Mouse (Mus musculus) frontal cortex, adult (tissue): ENCODE data around the gene Clec1b.

ENCODE experiments used
- ATAC-seq: cut with Nextera tagmentation; 2 replicates; pipeline ENCODE4 v1.9.2; 2017; ENCODE audit warnings: mild to moderate bottlenecking, moderate library complexity, mixed read lengths; ENCODE audit not compliant: low TSS enrichment

Gene Clec1b

DNA sequence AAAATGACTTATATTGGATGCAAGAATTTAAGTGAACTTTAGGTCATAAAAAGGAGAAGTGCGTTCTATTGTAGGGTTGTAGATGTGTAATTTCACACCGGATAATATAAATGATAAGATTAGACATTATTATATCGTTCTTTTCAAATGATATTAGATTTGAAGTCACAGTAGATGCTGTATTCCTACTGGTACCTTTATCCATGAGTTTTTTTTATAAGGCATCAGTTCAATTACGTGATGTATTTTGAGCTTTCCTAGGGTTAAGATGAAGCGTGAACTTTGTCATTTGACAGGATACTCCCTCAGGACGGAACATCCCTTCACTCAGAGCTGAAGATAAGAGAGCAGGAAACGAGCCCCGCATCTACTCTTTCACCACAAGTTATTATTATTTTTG, at the start of gene Clec1b:
Gene Clec1b, plus strand, starts transcription at position 301 of the 400 bp plus-strand sequence.
- no peak for ATAC-seq

DNA sequence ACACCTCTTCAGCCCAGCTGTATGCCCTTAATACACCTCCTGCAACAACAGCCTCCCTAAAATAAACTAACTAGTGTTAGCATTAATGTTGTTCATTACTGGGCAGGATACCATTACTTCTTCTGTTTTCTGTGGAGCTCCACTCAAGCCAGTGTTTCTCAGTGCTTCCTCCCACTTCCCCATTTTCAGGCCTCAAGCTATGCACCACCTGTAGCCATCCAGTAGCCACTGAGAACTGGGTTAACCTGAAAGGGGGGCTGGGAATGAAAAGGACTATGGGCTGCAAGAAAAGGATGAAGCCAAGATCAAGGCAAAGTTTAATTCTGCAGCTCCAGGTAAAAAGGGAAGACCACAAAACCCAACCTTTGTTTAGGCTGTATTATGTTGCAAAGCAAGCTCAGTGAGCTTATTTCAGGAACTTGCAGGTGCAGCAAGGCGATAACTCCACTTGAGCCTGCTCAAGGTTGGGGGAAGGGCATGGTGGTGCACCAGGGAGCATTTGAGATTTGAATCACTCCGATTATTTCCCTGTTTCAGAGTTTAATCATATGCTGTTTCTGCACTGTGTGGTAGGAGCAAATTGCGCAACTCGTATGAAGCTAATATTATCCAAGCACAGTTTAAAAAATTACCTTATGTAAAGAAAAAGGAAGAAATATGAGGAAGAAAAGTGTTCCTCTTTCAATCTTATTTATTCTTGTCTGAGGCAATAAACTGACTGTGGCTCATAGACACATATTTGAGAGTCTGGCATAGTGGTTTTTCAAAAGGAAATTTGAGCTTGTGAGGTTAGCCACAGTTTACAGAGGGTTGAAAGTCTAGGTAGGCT, 47.4 kb upstream of the Clec1b start:
- no peak for ATAC-seq

DNA sequence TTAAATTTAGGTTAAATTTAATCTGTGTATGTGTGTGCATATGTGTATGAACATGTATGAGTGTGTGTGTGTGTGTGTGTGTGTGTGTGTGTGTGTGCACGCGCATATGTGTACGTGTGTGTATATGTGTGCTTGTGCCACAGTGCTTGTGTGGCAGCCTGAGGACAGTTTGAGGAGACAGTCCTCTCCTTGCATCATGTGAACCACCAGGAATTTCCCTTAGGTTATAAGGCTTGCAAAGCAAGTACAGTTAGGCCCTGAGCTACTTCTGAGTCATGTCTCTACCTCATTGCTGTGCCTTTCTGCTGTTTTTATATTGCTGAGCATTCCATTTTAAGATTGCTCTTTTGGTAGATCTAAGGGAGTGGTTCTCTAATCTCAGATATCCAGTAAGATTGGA, 46.0 kb upstream of the Clec1b start:
- no peak for ATAC-seq

DNA sequence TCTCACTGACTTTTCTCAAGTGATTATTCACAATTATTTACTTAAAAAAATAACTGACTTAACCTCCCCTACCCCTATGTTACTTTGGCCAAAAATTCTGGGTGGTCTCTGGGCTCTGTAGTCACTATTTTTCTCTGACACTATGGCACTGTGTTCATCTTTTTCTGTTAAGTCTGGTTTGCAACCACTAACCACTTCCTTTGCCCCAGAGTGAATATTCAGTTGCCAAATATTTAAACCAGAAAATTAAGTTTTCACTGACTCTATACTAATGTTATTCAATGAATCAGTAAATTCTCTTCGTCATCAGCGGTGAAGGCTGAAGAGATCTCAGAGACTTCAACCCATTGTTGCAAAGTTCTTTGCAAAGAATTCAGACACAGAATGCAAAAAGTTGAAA, 41.3 kb upstream of the Clec1b start:
- no peak for ATAC-seq

DNA sequence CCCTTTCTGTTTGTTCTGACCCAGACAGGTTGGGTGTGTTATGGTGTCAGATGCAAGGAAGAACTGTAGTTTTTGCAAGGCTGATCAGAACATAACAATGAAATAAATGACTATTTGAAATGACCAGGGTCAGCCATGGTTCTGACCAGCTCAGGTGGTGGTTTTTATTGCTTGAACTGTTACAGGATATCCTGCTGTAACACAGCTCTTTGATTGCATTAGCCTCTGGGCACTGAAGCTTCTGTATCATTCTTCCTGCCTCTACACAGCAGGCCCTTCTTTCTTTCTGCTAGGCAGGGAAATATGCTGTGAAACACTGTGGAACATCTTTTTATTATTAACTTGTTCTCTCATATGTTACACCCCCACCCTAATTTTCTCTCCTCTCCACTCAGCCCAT, 40.7 kb upstream of the Clec1b start:
- ATAC-seq = no peak

DNA sequence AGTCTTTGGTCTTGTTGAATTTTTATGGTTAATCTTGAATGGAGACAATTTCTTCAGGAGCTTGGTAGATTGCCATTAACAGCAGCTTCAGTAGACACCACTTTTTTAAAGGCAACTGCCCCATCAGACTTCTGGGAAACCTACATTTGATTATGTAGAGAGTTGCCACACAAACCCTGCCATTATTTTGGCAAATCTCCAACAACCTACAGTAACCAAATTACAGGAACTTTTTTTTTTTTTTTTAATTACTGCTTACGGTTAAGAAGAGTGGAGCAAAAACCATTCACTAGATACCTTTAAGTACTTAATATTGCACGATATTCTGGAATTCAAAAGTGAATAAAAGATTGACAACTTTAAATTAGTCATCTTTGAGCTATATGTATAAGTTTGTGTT, 37.6 kb upstream of the Clec1b start:
- no peak for ATAC-seq

DNA sequence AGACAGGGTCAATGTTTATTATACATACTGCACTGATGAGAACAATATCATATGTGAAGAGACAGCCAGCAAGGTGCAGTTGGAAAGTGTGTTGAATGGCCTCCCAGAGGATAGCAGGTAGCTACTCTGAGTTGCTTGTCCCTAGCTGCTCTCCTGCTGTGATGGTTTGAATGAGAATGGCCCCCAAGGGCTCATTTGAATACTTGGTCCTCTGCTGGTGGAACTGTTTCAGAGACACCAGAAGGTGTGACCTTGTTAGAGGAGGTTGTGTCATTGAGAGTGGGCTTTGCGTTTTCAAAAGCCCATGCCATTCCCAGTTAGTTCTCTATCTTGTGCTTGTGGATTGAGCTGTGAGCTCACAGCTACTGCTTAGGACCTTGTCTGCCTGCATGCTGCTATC, 33.2 kb upstream of the Clec1b start:
- no peak for ATAC-seq

DNA sequence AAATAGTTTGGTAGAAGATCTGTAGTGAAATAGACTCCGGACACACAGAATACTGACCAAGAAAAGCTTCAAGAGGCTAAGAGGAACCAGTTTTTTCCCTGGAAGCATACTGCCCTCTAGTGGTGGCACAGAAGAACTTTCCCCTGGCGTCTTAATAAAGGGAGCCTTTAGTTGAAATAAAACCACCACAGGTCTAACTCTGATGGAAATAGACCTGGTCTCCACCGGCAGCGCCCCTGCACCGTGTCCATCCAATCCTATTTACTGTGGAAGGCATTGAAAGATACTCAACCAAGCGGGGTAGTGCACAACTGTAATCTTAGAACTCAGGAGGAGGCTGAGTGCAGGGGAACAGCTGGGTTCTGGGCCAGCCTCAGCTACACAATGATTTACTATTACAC, 31.1 kb upstream of the Clec1b start:
- ATAC-seq = peak; percentile 96

DNA sequence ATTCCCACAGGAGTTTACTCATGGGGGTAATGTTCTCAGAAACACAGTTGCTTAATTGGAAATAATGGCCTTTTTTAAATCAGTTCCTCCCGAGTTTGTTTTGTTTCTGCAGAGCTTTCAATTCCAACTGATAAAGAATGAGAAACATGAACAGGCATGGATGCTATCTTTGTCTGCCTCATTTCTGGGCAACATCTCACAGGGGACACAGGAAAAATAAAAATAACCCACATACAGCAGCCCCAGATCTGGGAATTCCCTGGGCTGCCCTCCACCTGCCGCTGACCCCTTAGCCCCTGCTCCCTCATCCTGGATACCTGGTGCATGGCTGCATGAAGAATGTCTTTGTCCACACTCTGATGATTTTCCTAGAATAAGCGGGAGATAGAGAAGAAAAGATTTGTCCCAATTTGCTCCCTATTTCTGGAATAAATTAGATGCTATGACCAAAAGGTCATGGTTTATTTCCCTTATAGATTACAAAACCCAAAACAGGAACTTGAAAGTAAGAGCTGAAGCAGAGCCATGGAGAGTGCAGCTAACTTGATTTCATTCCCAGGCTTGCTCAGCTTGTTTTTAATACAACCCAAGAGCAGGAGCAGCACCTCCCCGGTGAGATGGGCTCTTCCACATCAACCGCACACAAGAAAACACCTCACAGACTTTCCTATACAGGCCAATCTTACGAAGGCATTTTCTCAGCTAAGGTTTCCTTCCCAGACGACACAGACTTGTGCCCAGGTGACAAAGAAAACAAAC, 27.5 kb upstream of the Clec1b start:
- ATAC-seq = no peak

DNA sequence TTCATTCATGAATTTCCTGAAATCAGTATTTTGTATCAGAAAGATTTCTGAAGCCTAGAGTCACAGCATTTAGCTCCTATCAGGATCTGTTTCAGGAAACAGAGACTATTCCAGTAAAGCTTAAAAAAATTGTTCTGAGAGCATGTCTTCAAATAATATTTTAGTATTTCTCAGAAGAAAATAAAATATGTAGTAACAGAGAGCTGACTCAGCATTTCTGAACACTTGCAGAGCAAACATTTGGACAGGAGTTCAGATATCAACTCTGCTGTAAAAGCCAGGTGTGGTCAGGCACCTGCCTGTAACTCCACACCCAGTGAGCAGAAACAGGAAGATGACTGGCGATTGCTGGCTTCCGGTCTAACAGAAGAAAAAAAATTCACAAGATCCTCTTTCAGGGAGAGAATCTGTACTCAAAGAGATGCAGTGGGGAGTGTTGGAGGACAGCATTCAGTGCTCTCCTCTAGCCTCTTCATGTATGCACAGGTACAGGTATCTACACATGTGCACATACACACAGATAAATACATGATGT, 22.1 kb upstream of the Clec1b start:
- no peak for ATAC-seq

DNA sequence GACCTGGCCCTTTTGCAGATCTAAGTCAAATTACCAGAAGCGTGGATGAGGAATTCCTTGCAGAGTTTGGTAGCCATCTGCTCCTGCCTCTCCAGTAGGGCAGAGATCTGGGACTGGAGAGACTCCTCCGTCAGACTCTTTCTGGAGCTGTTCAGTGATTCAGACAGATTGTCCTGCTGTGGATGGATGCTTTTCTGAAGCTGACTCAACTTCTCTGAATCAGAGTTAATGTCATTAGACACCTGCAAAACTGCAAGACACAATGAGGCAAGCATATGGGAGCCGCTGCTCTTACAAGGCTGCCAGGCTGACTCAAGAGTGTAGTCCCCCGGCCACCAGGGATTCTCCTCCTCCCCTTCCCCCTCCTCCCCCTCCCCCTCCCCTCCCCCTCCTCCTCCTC, 16.6 kb upstream of the Clec1b start:
- ATAC-seq = peak; percentile 62; the same call in 1 of the 2 replicates

DNA sequence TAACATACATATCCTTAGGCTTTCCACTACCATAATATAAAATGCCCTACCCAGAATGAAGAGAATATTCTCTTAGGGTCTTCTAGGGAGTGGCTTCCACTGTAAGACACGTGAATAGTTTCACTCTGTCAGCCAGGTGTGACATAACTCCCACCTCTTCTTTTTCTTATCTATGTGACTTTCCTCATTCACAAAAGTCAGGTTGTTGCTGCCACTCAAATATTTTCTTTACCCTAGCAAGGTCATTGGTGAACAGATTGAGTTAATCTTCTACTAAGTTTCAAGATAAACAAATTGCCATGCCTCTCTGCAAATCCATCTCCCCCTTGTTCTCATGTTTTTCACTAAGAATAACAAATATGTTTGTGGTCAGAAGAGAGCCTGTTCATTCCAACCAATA, 15.4 kb upstream of the Clec1b start:
- ATAC-seq = no peak

DNA sequence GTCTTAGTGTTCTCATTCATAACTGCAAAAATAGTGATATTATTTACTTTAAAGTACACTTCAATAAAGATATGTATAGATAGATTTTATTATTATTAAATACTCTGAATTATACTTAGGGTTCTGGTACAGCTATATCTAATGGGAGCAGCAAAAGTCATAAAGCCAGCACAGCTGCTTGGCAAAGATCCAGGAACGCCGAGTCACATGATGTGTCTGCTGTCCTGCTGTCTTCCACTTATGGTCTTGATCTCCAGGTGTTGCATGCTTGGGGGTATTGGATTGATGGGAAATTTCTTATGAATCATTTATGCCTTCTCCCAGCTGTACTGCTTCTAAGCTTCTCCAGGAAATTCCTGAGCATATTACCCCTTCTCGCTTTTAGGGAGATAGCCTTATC, 13.6 kb upstream of the Clec1b start:
- no peak for ATAC-seq

DNA sequence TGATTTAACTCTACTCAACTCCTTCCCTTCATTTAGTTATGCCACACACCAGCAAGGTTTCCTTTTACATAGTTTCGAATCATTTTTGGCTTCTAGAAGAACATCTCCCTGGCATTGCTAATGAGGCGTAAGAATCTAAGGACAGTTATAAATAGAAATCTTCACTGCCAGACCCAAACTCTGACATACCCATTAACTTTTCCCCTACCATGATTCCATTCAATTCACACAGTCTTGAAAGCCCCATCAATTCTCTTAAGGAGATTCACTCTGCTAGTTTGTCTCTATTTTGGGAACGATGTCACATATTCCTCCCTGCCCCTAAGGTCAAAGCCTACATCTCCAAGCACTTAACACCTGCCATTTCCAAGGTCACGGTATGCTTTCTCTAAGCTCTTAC, 12.1 kb upstream of the Clec1b start:
- ATAC-seq = no peak

DNA sequence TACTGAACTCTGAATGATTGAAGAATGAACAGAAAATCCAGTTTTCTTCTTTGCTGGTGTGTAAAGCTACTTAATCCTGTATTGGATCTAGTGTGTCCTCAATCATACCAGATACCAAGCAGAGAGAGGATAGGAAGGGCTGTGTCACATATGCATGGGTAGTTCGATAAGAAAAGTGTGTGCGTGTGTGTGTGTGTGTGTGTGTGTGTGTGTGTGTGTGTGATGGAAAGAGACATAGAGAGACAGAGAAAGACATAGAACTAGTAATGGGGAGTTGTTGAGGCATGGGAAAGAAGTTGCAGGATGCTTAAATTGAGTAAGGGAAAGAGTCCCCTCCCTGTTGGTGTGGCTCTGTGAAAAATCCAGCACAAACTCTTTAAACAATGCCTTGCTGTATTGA, 11.3 kb upstream of the Clec1b start, which contains the start of gene Clec12b:
Gene Clec12b, minus strand, starts transcription at position 101 of the 400 bp plus-strand sequence.
- ATAC-seq = no peak

DNA sequence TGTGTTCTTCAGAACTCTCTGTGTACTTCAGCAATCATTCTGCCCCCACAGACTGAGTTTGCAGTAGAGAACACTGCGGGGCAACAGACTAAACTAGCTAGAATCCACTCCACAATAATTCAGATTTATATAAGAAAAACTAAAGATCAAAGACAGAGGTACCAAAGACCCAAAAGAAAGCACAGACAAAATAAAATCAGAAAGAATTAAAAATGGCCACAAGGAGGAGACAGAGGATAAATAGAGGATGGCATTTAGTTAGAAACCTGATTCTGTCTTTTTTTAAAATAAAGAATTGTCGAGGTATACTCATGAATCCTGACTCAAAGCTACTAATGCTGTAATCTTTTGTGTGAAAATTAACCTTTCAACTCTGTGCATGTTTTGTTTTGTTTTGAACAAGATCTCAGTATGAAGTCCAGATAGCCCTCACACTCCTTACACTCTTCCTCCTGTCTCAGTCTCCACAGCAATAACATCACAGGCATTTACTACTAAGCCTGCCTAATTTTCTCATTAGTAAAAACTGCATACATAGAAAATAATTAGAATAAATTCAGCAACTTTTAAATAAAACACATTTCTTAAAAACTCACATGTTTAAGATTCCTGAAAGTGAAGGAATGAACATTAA, 3.9 kb upstream of the Clec1b start:
- ATAC-seq = peak; percentile 69

DNA sequence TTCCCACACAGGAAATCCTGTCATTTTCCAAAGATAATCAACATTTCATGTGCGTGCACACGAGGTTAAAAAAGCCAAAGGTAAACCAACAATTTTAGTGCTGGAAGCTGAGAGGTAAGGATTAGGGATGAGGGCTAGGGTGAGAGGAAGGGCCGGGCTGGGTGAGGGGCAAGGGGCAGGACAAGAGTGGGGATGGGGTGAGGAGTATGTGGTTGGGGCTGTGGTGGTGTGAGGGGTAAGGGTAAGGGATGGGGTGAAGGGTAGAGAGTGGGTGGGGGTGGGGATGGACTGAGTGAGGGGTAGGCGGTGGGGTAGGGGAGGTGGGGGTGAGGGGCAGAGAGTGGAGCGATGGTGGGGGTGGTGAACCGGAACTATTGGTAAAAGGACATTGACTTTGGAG, 3.4 kb upstream of the Clec1b start:
- ATAC-seq = no peak

DNA sequence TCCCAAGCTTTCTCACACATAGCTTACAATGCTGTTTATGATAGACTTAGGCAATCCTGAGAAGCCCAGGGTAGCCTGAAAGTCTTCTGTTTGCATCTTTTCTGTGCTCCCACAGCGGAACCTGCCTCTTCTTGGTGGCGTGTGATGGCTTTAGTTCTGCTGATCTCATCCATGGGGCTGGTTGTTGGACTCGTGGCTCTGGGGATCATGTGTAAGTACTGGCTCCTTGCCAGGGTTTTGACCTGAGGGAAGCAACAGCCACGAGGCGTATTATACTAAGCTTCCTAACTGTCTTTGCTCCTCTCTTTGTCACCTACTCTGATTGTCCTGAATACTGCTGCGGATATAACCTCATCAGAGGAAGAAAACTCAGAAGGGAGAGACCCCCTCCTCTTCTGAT, 2.8 kb downstream of the Clec1b start:
- ATAC-seq = peak; percentile 38; the same call in 1 of the 2 replicates

DNA sequence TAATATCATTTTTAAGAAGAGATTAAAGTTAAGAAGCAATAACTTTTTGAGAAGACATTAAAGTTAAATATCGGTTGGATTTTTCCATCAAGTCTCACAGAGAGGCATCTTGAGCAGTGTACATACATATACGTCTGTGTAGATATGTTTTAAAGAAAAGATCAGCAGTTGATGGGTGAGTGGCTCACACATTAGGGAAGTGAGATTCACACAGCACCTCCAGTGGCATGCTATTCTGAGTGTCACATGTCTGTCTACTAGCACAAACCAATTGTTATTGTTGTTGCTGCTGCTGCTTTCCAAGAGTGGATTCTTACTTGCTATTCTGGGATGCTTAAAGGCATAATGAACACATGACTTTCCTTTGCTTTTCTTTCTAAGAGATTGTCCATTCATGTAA, 5.3 kb downstream of the Clec1b start:
- ATAC-seq = no peak

DNA sequence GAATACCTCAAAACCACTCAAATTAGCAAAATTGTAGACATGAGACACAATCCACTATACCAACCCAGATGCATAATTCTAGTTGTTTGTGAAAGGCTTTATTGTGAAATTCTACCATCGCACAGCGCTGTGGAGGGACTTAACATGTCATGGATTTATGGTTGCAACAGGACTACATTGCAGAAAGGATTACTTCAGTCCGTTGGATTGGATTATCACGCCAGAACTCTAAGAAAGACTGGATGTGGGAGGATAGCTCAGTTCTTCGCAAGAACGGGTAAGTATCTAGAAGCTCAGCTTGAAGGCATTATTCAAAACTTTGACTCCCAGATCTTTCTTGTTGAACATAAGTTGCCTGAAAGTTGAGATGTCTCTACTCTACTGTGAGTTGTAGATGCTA, 6.3 kb downstream of the Clec1b start:
- ATAC-seq = no peak

DNA sequence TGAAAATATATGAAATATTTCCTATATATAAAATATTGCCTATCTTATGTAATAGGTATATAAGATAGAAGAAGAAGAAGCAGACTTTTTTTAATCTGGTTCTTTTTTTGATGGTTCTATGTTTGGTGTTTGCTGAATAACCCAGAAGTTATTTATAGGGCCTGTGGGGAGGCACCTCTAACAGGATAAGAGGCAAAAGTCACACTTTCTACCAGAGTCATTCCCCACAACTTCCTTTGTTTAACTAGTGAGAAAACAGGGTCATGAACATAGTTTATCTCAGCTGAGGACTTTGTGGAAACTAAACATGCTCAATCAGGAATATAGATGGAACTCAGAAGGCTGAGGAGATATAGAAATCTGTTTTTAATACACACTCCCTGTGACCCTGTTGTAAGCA, 8.9 kb downstream of the Clec1b start:
- no peak for ATAC-seq

DNA sequence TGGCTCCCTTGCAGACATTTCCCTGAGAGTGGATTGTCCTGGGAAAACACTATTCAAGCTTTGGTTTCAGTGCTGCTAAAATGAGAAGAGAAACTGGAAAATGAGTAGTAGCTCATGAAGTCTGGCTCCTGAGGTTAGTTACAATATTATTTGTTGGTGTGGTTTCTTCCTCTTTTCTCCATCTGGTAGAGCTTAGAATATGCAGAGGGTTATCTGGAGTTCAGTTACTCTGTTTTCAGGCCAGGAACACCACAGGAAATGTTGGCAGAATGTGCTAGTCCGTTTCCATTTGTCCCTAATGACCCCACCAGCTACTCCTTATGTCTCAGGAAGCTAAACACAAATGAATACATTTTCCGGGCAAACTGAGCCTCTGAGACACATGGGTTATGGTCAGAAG, 10.2 kb downstream of the Clec1b start:
- no peak for ATAC-seq
